Mouse (Mus musculus): ENCODE measurements around the gene Hils1. TPM values are rescaled to one million over a fixed set of nuclear protein-coding genes. Genes with fewer than 3 reads are reported as not detected.

Gene Hils1
- polyA plus RNA-seq, 1 experiment from 2014 or later: 0.24 TPM

DNA sequence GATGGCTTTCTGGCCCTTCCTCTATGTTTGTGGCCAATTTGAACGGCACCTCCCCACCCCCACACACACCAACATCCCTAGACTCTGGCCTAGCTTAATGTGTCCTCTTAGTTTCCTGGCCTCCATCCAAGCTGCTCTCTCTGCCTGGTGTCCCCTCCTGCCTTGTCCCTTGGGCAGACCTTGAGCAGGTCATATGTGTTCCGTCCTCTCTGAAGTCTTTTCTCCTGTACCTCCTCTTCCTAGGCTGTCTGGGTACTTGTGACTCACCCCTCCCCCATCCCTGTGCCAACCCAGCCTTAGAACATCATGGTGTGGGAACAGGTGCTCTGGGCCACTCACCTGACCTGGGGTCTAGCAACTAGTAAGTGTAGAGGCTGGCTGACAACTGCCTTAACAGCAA, 7.6 kb downstream of the Hils1 start:
- Histone ChIP-seq H3K4me3 (ENCODE audit: low read depth, low read length) (no peak overlapping the region), H3K4me1 (ENCODE audit: control insufficient read depth, insufficient read depth, low read length) (peaks cover 31% of the 10 kb centered on the region), H3K36me3 (ENCODE audit: control insufficient read depth, insufficient read depth, low read length) (no peaks in the 10 kb centered on the region), H3K27ac (ENCODE audit: low read depth, low read length) (no peak overlapping the region), H3K4me2 (no peak overlapping the region), H3K9me3 (replicated peaks; ENCODE audit: control insufficient read depth, low read length) (no peaks in the 10 kb centered on the region), H3K9ac (ENCODE audit: low read depth, low read length) (no peak overlapping the region), H3K27me3 (ENCODE audit: control insufficient read depth, insufficient read depth, low read length) (peaks cover 3% of the 10 kb centered on the region; the same call in 1 of the 2 replicates)
- no peak for ATAC-seq (replicated peaks; ENCODE audit: insufficient number of reproducible peaks, low FRiP score, low TSS enrichment)
- WGBS (ENCODE audit: insufficient replicate concordance): 72% methylated on average over 2 of the region's 2 CpGs

DNA sequence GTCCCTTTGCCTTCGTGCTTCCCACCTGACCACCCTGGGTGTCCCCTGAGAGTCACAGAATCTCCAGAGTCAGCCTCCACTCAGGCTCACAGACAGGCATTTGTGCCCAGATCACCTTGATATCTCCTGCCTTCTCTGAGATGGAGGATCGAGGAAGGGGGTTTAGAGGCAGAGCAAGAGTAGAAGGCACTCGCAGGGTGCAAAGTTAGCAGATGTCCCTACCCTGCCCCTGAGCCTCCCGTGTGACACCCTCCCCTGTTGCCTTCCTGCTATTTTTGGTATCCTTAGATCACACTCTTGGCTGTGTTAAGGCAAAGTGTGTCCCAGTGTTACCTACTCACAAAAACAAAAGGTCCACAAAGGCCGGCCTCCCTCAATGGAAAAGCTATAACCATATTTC, 8.8 kb downstream of the Hils1 start, which contains the start of gene Sgca:
Gene Sgca, minus strand, starts transcription at position 129 of the 400 bp plus-strand sequence.
- Histone ChIP-seq H3K4me3 (ENCODE audit: low read depth, low read length) (no peak within 1 kb of the TSS), H3K4me1 (ENCODE audit: control insufficient read depth, insufficient read depth, low read length) (peaks cover 31% of the 10 kb centered on the region), H3K9ac (ENCODE audit: low read depth, low read length) (no peak within 1 kb of the TSS), H3K36me3 (ENCODE audit: control insufficient read depth, insufficient read depth, low read length) (no peaks in the 10 kb centered on the region), H3K9me3 (replicated peaks; ENCODE audit: control insufficient read depth, low read length) (no peaks in the 10 kb centered on the region), H3K27me3 (ENCODE audit: control insufficient read depth, insufficient read depth, low read length) (0 out of 2 replicates have a peak, but pooled peaks cover 3% of the 10 kb centered on the region), H3K27ac (ENCODE audit: low read depth, low read length) (peak within 1 kb of the TSS; percentile 51; the same call in 1 of the 2 replicates), H3K4me2 (no peak within 1 kb of the TSS)
- 50% methylated on average over 5 of the region's 5 CpGs for WGBS (ENCODE audit: insufficient replicate concordance)
- no peak for ATAC-seq (replicated peaks; ENCODE audit: insufficient number of reproducible peaks, low FRiP score, low TSS enrichment)

DNA sequence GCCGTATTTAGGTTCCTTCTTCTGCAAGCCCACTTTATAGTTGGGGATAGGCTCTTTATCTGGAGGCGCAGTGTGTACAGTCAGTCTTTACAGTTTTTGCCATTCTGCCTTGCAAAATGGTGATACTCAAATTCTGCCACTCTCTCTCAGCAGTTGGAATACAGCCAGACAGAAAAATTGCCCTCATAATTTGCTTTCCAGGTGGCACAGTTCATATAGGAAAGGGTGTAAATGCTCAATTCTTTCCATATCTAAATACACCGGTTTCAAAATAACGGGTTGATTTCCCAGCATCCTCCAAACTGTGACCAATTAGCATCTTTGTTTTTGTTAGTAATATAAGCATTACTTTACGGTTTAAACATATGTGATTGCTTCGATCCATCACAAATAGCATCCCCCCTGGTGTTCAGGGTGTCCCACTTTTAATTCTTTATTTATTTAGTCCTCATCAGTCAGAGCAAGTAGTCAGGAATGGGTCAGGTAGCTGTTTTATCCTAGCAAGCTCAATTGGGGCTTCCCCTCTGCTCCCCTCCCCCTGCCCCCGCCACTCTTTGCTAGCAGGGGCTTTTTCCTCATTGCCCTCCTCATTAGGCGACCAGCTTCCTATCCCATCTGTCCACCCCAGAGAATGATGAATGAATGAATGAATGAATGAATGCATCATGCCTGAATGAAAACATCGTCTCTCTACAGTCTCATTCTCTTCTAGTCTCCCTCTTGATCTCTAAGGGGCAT, 11.0 kb downstream of the Hils1 start:
- H3K4me1 ChIP-seq (ENCODE audit: control insufficient read depth, insufficient read depth, low read length): peaks cover 23% of the 10 kb centered on the region
- H3K36me3 ChIP-seq (ENCODE audit: control insufficient read depth, insufficient read depth, low read length): no peaks in the 10 kb centered on the region
- peak overlapping the region; percentile 58 for H3K4me2 ChIP-seq
- H3K9me3 ChIP-seq (replicated peaks; ENCODE audit: control insufficient read depth, low read length): no peaks in the 10 kb centered on the region
- H3K4me3 ChIP-seq (ENCODE audit: low read depth, low read length): no peak overlapping the region
- H3K27ac ChIP-seq (ENCODE audit: low read depth, low read length): no peak overlapping the region
- WGBS (ENCODE audit: insufficient replicate concordance): 39% methylated on average over 9 of the region's 9 CpGs
- peak overlapping the region; percentile 30; the same call in 1 of the 2 replicates for H3K9ac ChIP-seq (ENCODE audit: low read depth, low read length)
- H3K27me3 ChIP-seq (ENCODE audit: control insufficient read depth, insufficient read depth, low read length): no peaks in the 10 kb centered on the region
- no peak for ATAC-seq (replicated peaks; ENCODE audit: insufficient number of reproducible peaks, low FRiP score, low TSS enrichment)

DNA sequence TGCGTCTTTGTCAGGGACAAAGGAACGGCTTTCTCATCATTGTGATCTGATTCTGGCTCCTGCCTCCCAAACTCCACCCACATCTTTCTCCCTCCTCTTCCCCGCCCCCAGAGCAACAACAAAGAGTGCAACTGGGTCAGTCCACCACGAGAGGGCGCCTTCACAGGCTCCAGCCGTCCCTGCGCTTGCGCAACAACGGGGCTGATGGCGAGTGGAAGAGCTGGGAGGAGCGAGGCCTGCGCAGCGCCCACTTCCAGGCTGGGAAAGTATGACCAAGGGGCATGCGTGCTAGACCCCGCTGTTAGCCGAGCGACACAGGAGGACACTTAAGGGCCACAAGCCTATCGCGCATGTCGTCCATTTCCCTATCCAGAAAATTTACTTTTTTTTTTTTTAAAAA, 11.6 kb downstream of the Hils1 start:
- peak overlapping the region; percentile 30; the same call in 1 of the 2 replicates for H3K9ac ChIP-seq (ENCODE audit: low read depth, low read length)
- H3K27me3 ChIP-seq (ENCODE audit: control insufficient read depth, insufficient read depth, low read length): no peaks in the 10 kb centered on the region
- H3K4me1 ChIP-seq (ENCODE audit: control insufficient read depth, insufficient read depth, low read length): peaks cover 21% of the 10 kb centered on the region
- H3K4me3 ChIP-seq (ENCODE audit: low read depth, low read length): 0 out of 2 replicates have a peak overlapping the region, but pooled peaks have one; percentile 6
- no peak overlapping the region for H3K27ac ChIP-seq (ENCODE audit: low read depth, low read length)
- H3K4me2 ChIP-seq: peak overlapping the region; percentile 58
- WGBS (ENCODE audit: insufficient replicate concordance): under 1% methylated on average over 20 of the region's 20 CpGs
- peak; percentile 89 for ATAC-seq (replicated peaks; ENCODE audit: insufficient number of reproducible peaks, low FRiP score, low TSS enrichment)
- H3K9me3 ChIP-seq (replicated peaks; ENCODE audit: control insufficient read depth, low read length): no peaks in the 10 kb centered on the region
- no peaks in the 10 kb centered on the region for H3K36me3 ChIP-seq (ENCODE audit: control insufficient read depth, insufficient read depth, low read length)

DNA sequence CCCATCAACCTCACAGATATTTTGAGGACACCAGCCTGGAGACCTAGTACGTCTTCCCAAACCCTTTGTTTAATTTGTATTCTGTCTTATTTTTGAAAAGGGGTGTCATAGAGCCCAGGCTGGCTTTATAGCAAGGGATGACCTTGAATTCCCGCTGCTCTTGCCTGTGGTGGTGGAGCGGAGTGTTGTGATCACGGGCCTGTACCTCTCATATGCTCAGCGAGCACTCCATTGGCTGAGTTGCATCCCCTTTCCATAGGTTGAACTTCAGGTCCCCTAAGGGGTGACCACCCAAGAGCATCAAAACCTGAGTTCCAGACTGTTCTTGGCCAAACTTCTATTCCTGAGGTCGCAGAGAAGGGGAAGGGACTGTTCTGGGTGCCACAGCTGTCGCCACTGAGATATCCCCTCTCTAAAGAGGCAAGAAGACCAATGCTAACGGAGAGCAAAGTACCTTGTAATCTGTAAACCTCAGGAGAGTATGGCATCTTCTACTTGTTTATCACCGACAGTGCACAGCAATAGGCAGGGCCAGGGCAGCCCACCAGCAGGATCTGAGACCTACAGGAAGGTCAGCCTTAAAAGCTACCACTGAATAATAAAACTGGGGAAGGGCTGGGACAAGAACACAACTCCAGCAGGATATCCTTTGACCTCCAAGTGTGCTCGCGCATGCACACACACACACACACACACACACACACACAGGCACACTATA, 12.2 kb downstream of the Hils1 start:
- WGBS (ENCODE audit: insufficient replicate concordance): 72% methylated on average over 11 of the region's 11 CpGs
- ATAC-seq (replicated peaks; ENCODE audit: insufficient number of reproducible peaks, low FRiP score, low TSS enrichment): no peak
- H3K4me1 ChIP-seq (ENCODE audit: control insufficient read depth, insufficient read depth, low read length): peaks cover 21% of the 10 kb centered on the region
- H3K9ac ChIP-seq (ENCODE audit: low read depth, low read length): peak overlapping the region; percentile 28; the same call in 1 of the 2 replicates
- no peaks in the 10 kb centered on the region for H3K36me3 ChIP-seq (ENCODE audit: control insufficient read depth, insufficient read depth, low read length)
- peak overlapping the region; percentile 58 for H3K4me2 ChIP-seq
- H3K27me3 ChIP-seq (ENCODE audit: control insufficient read depth, insufficient read depth, low read length): no peaks in the 10 kb centered on the region
- H3K4me3 ChIP-seq (ENCODE audit: low read depth, low read length): 0 out of 2 replicates have a peak overlapping the region, but pooled peaks have one; percentile 6
- no peak overlapping the region for H3K27ac ChIP-seq (ENCODE audit: low read depth, low read length)
- H3K9me3 ChIP-seq (replicated peaks; ENCODE audit: control insufficient read depth, low read length): no peaks in the 10 kb centered on the region

DNA sequence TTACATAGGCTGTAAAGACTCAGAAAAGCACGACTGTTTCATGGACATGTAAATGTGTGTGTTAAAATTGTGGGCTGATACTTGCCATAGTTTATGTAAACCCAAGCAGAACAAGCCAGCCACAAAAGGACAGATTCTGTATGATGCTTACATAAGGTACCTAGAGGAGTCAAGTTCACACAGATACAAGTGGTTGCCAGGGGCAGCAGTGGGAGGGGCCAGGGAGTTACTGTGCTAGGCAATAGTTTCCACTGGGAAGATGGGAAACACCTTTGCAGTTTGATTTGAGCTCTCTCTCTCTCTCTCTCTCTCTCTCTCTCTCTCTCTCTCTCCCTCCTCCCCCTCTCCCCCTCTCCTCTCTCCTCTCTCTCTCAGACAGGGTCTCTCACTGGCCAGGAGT, 17.7 kb downstream of the Hils1 start:
- Histone ChIP-seq H3K9me3 (replicated peaks; ENCODE audit: control insufficient read depth, low read length) (no peaks in the 10 kb centered on the region), H3K4me2 (no peak overlapping the region), H3K4me3 (ENCODE audit: low read depth, low read length) (no peak overlapping the region), H3K36me3 (ENCODE audit: control insufficient read depth, insufficient read depth, low read length) (no peaks in the 10 kb centered on the region), H3K9ac (ENCODE audit: low read depth, low read length) (no peak overlapping the region), H3K27ac (ENCODE audit: low read depth, low read length) (no peak overlapping the region), H3K27me3 (ENCODE audit: control insufficient read depth, insufficient read depth, low read length) (no peaks in the 10 kb centered on the region), H3K4me1 (ENCODE audit: control insufficient read depth, insufficient read depth, low read length) (peaks cover 12% of the 10 kb centered on the region)
- WGBS (ENCODE audit: insufficient replicate concordance): 45% methylated on average over 1 of the region's 1 CpGs
- ATAC-seq (replicated peaks; ENCODE audit: insufficient number of reproducible peaks, low FRiP score, low TSS enrichment): no peak

DNA sequence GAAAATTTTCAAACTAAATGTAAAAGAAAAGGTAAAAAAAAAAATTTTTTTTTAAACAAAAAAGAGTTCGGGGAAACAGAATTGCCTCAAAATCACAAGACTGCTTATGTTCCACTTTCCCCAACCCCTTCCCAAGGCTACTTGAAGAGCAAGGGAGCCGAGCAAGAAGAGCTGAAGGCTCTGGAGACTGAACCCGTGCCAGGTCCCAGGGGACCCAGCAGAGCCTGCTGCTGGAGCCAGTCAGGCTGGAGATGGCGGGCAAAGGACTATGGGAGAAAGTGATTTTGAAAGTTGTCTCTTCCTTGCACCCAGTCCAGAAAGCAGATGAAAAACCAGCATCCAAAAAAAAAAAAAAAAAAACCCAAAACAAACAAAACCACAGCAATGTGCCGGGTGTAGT, 18.4 kb downstream of the Hils1 start:
- ATAC-seq (replicated peaks; ENCODE audit: insufficient number of reproducible peaks, low FRiP score, low TSS enrichment): no peak
- H3K27me3 ChIP-seq (ENCODE audit: control insufficient read depth, insufficient read depth, low read length): no peaks in the 10 kb centered on the region
- no peak overlapping the region for H3K4me2 ChIP-seq
- WGBS (ENCODE audit: insufficient replicate concordance): 79% methylated on average over 5 of the region's 5 CpGs
- H3K4me3 ChIP-seq (ENCODE audit: low read depth, low read length): no peak overlapping the region
- no peaks in the 10 kb centered on the region for H3K36me3 ChIP-seq (ENCODE audit: control insufficient read depth, insufficient read depth, low read length)
- no peak overlapping the region for H3K9ac ChIP-seq (ENCODE audit: low read depth, low read length)
- no peak overlapping the region for H3K27ac ChIP-seq (ENCODE audit: low read depth, low read length)
- H3K9me3 ChIP-seq (replicated peaks; ENCODE audit: control insufficient read depth, low read length): no peaks in the 10 kb centered on the region
- H3K4me1 ChIP-seq (ENCODE audit: control insufficient read depth, insufficient read depth, low read length): peaks cover 12% of the 10 kb centered on the region

DNA sequence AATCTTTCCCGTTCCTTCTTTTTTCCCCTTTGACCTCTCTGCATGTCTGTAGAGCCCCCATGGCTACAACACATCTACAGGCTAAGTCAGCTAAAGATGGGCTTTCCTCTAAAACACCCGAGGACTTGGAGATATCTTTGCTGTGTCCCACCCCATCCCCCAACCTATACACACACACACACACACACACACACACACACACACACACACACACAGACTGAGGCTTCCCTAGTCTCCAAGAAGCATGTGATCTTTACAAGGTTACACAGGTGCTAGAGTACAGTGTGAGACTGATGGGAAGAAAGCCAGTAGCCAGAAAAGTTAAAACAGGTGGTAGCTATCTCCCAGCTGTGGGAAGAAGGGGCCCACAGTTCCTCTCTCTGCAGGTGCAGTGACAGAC, 19.0 kb downstream of the Hils1 start:
- 65% methylated on average over 2 of the region's 2 CpGs for WGBS (ENCODE audit: insufficient replicate concordance)
- H3K9me3 ChIP-seq (replicated peaks; ENCODE audit: control insufficient read depth, low read length): no peaks in the 10 kb centered on the region
- no peak overlapping the region for H3K4me3 ChIP-seq (ENCODE audit: low read depth, low read length)
- no peaks in the 10 kb centered on the region for H3K27me3 ChIP-seq (ENCODE audit: control insufficient read depth, insufficient read depth, low read length)
- no peaks in the 10 kb centered on the region for H3K36me3 ChIP-seq (ENCODE audit: control insufficient read depth, insufficient read depth, low read length)
- no peak overlapping the region for H3K27ac ChIP-seq (ENCODE audit: low read depth, low read length)
- H3K9ac ChIP-seq (ENCODE audit: low read depth, low read length): no peak overlapping the region
- no peak overlapping the region for H3K4me2 ChIP-seq
- no peak for ATAC-seq (replicated peaks; ENCODE audit: insufficient number of reproducible peaks, low FRiP score, low TSS enrichment)
- peaks cover 12% of the 10 kb centered on the region for H3K4me1 ChIP-seq (ENCODE audit: control insufficient read depth, insufficient read depth, low read length)

Measured in heart, embryonic 11.5 days (tissue).